Mouse (Mus musculus): ENCODE measurements around the gene Olfr453.

Gene Olfr453

GRCm38 (mm10) chr6:42739071-42739470 lies at the start of gene Olfr453:
TSS of gene Olfr453 (plus strand) at chr6:42739371.
- no peaks in the 10 kb centered on the region for H3K27me3 ChIP-seq (ENCODE audit: control insufficient read depth, insufficient read depth, low read length, poor library complexity, severe bottlenecking)
- H3K36me3 ChIP-seq (ENCODE audit: control insufficient read depth, insufficient read depth, low read length, poor library complexity, severe bottlenecking) = no peaks in the 10 kb centered on the region
- no peak for DNase-seq (ENCODE audit: low read depth, low spot score)

- H3K27me3 ChIP-seq (ENCODE audit: control insufficient read depth, insufficient read depth, low read length, poor library complexity, severe bottlenecking) = no peaks in the 10 kb centered on the region
- H3K36me3 ChIP-seq (ENCODE audit: control insufficient read depth, insufficient read depth, low read length, poor library complexity, severe bottlenecking) = no peaks in the 10 kb centered on the region
- DNase-seq (ENCODE audit: low read depth, low spot score) = no peak
Observed at GRCm38 (mm10) chr6:42689761-42690160, 49.4 kb upstream of the Olfr453 start.

- H3K36me3 ChIP-seq (ENCODE audit: control insufficient read depth, insufficient read depth, low read length, poor library complexity, severe bottlenecking) = no peaks in the 10 kb centered on the region
- DNase-seq (ENCODE audit: low read depth, low spot score) = no peak
- H3K27me3 ChIP-seq (ENCODE audit: control insufficient read depth, insufficient read depth, low read length, poor library complexity, severe bottlenecking) = no peaks in the 10 kb centered on the region
Observed at GRCm38 (mm10) chr6:42692154-42692516, 47.0 kb upstream of the Olfr453 start.

- no peaks in the 10 kb centered on the region for H3K27me3 ChIP-seq (ENCODE audit: control insufficient read depth, insufficient read depth, low read length, poor library complexity, severe bottlenecking)
- no peak for DNase-seq (ENCODE audit: low read depth, low spot score)
- H3K36me3 ChIP-seq (ENCODE audit: control insufficient read depth, insufficient read depth, low read length, poor library complexity, severe bottlenecking) = no peaks in the 10 kb centered on the region
Observed at GRCm38 (mm10) chr6:42692517-42693190, 46.5 kb upstream of the Olfr453 start.

GRCm38 (mm10) chr6:42709291-42710211 lies 29.6 kb upstream of the Olfr453 start, which contains the start of gene Tcaf1:
TSS of gene Tcaf1 (minus strand) at chr6:42710088.
- Histone ChIP-seq H3K36me3 (ENCODE audit: control insufficient read depth, insufficient read depth, low read length, poor library complexity, severe bottlenecking) (no peaks in the 10 kb centered on the region), H3K27me3 (ENCODE audit: control insufficient read depth, insufficient read depth, low read length, poor library complexity, severe bottlenecking) (no peaks in the 10 kb centered on the region)
- DNase-seq (ENCODE audit: low read depth, low spot score) = no peak

- Histone ChIP-seq H3K36me3 (ENCODE audit: control insufficient read depth, insufficient read depth, low read length, poor library complexity, severe bottlenecking) (no peaks in the 10 kb centered on the region), H3K27me3 (ENCODE audit: control insufficient read depth, insufficient read depth, low read length, poor library complexity, severe bottlenecking) (no peaks in the 10 kb centered on the region)
- DNase-seq (ENCODE audit: low read depth, low spot score) = no peak
Observed at GRCm38 (mm10) chr6:42714668-42715067, 24.5 kb upstream of the Olfr453 start.

GRCm38 (mm10) chr6:42717973-42718372 lies 21.2 kb upstream of the Olfr453 start:
- Histone ChIP-seq H3K36me3 (ENCODE audit: control insufficient read depth, insufficient read depth, low read length, poor library complexity, severe bottlenecking) (no peaks in the 10 kb centered on the region), H3K27me3 (ENCODE audit: control insufficient read depth, insufficient read depth, low read length, poor library complexity, severe bottlenecking) (no peaks in the 10 kb centered on the region)
- DNase-seq (ENCODE audit: low read depth, low spot score) = no peak

GRCm38 (mm10) chr6:42742303-42742702 lies 3.1 kb downstream of the Olfr453 start:
- DNase-seq (ENCODE audit: low read depth, low spot score) = no peak

GRCm38 (mm10) chr6:42747846-42748245 lies 8.7 kb downstream of the Olfr453 start:
- no peak for DNase-seq (ENCODE audit: low read depth, low spot score)
- Histone ChIP-seq H3K27me3 (ENCODE audit: control insufficient read depth, insufficient read depth, low read length, poor library complexity, severe bottlenecking) (no peaks in the 10 kb centered on the region), H3K36me3 (ENCODE audit: control insufficient read depth, insufficient read depth, low read length, poor library complexity, severe bottlenecking) (no peaks in the 10 kb centered on the region)

More at GRCm38 (mm10) chr6:42742303-42742702, 3.1 kb downstream of the Olfr453 start:
- no peaks in the 10 kb centered on the region for H3K27me3 ChIP-seq (ENCODE audit: control insufficient read depth, insufficient read depth, low read length, poor library complexity, severe bottlenecking)
- no peaks in the 10 kb centered on the region for H3K36me3 ChIP-seq (ENCODE audit: control insufficient read depth, insufficient read depth, low read length, poor library complexity, severe bottlenecking)

GRCm38 (mm10) chr6:42756104-42756503 lies 16.9 kb downstream of the Olfr453 start, which contains the start of gene Olfr38:
TSS of gene Olfr38 (plus strand) at chr6:42756404.
- Histone ChIP-seq H3K27me3 (ENCODE audit: control insufficient read depth, insufficient read depth, low read length, poor library complexity, severe bottlenecking) (no peaks in the 10 kb centered on the region), H3K36me3 (ENCODE audit: control insufficient read depth, insufficient read depth, low read length, poor library complexity, severe bottlenecking) (no peaks in the 10 kb centered on the region)
- DNase-seq (ENCODE audit: low read depth, low spot score) = no peak

- no peaks in the 10 kb centered on the region for H3K36me3 ChIP-seq (ENCODE audit: control insufficient read depth, insufficient read depth, low read length, poor library complexity, severe bottlenecking)
- no peaks in the 10 kb centered on the region for H3K27me3 ChIP-seq (ENCODE audit: control insufficient read depth, insufficient read depth, low read length, poor library complexity, severe bottlenecking)
- DNase-seq (ENCODE audit: low read depth, low spot score) = no peak
Observed at GRCm38 (mm10) chr6:42777066-42777465, 37.9 kb downstream of the Olfr453 start.

- no peaks in the 10 kb centered on the region for H3K36me3 ChIP-seq (ENCODE audit: control insufficient read depth, insufficient read depth, low read length, poor library complexity, severe bottlenecking)
- no peak for DNase-seq (ENCODE audit: low read depth, low spot score)
- H3K27me3 ChIP-seq (ENCODE audit: control insufficient read depth, insufficient read depth, low read length, poor library complexity, severe bottlenecking) = no peaks in the 10 kb centered on the region; the same call in 1 of the 2 replicates
Observed at GRCm38 (mm10) chr6:42784793-42785192, 45.6 kb downstream of the Olfr453 start, which contains the start of gene Olfr452. TSS of gene Olfr452 (plus strand) at chr6:42785093.

- H3K36me3 ChIP-seq (ENCODE audit: control insufficient read depth, insufficient read depth, low read length, poor library complexity, severe bottlenecking) = no peaks in the 10 kb centered on the region
- no peak for DNase-seq (ENCODE audit: low read depth, low spot score)
- no peaks in the 10 kb centered on the region for H3K27me3 ChIP-seq (ENCODE audit: control insufficient read depth, insufficient read depth, low read length, poor library complexity, severe bottlenecking)
Observed at GRCm38 (mm10) chr6:42790247-42790948, 51.2 kb downstream of the Olfr453 start.

- no peak for DNase-seq (ENCODE audit: low read depth, low spot score)
- no peaks in the 10 kb centered on the region for H3K27me3 ChIP-seq (ENCODE audit: control insufficient read depth, insufficient read depth, low read length, poor library complexity, severe bottlenecking)
- H3K36me3 ChIP-seq (ENCODE audit: control insufficient read depth, insufficient read depth, low read length, poor library complexity, severe bottlenecking) = no peaks in the 10 kb centered on the region
Observed at GRCm38 (mm10) chr6:42790949-42791556, 51.9 kb downstream of the Olfr453 start.
